Mouse (Mus musculus) megakaryocyte-erythroid progenitor cell, adult 5-6 weeks (primary cell): ENCODE data around the gene Foxa3. TPM values are rescaled to one million over a fixed set of nuclear protein-coding genes. Genes with fewer than 3 reads are reported as not detected.

Experiments used
- ATAC-seq: replicated peaks from 2 replicates; pipeline ENCODE4 v1.8.0; 2016; ENCODE audit warnings: mild to moderate bottlenecking, inconsistent platforms; ENCODE audit not compliant: severe bottlenecking, poor library complexity, low FRiP score, low TSS enrichment
- total RNA-seq, 2 experiments: library from RNA; stranded (forward) in 1 of 2; stranded (reverse) in 1 of 2; fragments of 200-1000, 215-1000 nt in 1 of 2; fragments of >200 nt in 1 of 2; fragmentation: Nextera tagmentation in 1 of 2; gene quantifications; 2 replicates each; pipeline ENCODE4 v1.2.3; 2014 to 2017

Gene Foxa3
- total RNA-seq, 2 experiments from 2014 or later, result not detected

DNA sequence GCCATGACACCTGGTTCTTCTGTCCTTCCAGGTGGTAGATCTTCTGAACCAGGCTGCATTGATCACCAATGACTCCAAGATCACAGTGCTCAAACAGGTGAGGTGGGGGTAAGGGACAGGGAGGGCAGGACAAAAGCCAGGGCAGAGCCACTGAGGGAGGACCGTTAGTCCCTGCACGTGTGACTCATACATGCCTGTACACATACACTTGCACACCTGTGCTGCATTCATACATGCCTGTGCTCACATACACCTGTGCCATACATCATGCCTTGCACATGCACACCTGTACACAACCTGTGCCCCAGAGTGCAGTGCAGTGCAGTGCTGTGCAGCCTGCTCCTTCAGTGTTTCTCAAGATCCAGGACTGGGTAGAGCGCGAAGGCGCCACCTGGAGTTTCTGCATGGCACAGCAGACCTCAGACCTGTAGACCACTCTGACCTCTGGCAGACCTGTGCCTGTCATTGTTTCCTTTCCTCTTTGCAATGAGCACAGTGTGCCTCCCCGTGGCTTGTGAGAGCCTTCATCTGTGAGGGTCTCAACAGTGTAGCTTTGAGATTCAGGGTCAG is 5.8 kb upstream of the Foxa3 start:
- ATAC-seq, result peak; percentile 82

DNA sequence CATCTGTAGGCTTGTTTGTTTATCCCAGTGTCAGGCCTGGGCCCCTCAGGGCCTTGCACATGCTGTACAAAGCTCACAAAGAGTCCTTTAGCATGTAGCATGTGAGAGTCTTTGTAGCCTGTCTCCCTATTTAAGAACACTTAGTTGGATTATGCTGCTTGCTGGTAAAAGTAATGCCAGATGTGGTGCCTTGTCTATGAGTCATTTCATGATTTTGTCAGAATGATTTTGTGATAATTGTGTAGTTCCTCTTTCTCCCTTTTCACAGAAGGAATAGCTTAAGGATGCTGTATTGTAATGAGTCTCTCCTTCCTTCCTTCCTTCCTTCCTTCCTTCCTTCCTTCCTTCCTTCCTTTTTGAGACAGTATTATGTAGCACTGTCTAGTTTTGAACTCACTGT is 4.7 kb upstream of the Foxa3 start:
- no peak for ATAC-seq

DNA sequence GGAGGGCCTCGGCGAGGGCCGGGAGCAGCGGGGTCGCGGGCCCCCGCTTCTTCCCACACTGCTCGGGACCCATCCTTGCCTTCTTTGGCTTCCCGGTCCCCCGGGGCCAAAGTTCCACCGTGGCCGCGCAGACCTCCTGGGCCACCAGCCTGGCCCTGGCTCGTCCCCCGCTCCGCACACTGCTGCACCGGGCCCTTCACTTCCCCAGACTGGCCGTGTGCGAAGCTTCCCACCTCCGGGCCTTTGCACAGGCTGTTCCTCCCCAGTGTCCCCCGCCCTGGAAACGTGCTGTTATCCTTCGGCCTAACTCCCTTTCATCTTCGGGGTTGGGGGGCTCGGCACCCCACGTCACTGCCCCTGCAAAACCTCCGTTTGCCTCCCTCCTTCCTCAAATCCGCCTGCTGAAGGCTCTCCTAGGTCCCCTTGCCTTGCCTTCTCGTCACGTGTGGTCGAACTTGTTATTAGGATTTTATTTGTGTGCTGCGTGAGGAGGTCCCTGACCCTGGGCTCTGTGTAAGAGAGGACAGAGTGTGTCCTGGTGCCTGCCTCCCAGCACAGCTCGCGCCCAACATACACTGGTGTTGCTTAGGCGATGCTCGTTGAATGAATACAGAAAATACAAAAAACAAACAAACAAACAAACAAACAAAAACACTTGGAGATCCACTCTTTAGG is 1.4 kb upstream of the Foxa3 start:
- peak; percentile 28 for ATAC-seq

DNA sequence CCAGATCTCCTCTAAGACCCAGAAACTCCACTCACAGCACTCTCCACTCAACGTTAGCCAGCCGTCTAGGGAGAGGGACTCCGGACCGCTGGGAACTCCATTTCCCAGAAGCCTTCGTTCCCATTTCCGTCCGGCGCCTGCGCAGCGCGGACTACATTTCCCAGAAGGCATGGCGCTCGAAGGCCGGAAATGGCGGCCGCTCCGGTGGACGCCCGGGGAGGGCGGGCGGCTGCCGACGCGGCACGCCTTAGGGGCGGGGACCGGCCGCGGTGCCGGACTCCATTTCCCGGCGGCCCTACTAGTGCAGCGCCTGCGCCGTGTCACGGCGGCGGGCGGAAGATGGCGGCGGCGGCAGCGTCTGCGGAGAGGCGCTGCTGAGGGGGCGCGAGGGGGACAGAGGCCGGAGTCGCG is 763 bp upstream of the Foxa3 start, which contains the start of gene Sympk:
Gene Sympk (plus strand): TSS at position 282 of the 411 bp plus-strand sequence.
- ATAC-seq, result peak; percentile 84

DNA sequence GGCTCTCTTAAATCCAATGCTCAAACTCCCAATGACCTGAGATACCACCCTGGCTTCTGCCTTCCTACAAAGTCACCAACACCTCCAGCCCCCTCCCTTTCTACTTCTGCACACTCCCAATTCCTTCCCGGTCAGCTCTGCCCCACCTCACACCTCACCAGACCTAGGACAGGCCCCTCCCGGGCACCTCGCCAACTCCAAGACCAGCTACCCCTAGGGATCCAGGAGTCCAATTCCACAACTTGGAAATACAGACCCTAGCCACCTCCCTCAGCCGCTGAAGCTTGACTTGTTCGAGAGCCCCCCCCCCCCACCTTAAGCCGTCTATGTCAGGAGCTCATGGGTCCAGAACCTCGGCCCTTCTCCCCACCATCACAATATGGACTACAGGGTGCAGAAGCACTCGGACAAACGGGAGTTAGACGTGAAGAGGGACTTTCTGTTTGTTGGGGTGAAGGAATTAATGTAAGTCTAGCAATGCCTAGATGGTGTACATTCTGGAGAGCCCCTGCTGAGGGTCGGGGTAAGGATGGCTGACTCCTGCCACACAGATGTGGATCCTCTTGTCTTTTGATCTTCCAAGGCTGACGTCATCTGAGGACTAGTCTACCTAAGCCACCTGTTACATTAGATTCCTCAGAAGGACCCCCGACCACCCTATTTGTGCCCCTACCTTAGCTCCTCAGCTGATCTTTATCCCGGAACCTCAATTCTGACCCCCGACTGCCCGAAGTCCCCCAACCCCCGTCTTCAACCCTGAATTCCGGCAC is 964 bp downstream of the Foxa3 start:
- ATAC-seq, result no peak

DNA sequence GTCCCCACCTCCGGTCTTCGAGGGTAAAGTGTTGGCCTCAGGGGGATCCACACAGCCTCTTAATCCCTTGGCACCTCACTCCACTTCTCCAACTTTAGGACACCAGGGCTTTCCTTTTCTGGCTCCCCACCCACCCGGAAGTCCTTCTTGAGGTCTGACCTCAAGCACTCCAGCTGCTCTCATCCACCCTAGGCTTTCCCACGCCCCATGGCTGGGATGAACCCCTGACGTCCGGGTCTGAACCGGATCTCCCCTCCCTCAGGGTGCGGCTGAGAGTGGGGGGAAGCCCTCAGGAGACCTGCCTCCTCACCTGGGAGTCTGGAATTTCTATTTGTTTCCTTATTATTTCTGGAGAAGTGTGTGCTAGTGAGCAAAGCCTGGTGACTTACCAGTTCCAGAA is 2.3 kb downstream of the Foxa3 start:
- ATAC-seq, result no peak

DNA sequence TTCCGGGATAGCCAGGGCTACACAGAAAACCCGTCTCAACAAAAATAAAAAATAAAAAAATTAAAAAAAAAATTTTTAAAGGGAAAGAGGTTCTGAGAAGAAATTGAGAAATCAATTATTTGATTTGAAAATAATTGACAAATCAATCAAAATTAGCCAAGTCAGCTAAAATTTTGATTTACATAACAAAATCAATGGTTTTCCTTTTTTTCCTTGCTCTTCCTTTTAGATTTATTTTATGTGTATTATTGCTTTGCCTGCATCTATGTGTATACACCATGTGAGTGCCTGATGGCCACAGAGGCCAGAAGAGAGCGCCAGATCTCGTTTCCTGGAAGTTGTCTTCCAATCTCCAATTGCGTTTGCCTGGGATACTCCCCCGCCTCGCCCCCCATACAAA is 5.4 kb downstream of the Foxa3 start:
- no peak for ATAC-seq

DNA sequence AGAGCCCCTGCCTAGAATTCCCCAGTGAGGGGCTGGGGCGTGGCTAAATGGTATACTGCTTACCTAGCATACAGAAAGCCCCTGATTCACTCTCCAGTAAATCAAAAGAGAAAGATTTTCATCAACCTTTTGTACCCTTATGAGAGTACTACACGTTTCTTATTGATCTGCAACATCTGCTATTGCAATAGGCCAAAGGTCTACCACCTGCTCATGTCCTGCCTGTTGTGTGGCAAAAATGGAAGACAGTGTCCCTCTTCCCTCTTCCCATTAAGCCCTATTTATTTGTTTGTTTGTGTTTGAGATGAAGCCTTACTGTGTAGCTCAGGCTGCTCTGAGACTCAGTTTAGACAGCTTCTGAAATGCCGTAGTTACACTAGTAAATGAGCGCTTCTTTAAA is 7.3 kb downstream of the Foxa3 start:
- no peak for ATAC-seq

DNA sequence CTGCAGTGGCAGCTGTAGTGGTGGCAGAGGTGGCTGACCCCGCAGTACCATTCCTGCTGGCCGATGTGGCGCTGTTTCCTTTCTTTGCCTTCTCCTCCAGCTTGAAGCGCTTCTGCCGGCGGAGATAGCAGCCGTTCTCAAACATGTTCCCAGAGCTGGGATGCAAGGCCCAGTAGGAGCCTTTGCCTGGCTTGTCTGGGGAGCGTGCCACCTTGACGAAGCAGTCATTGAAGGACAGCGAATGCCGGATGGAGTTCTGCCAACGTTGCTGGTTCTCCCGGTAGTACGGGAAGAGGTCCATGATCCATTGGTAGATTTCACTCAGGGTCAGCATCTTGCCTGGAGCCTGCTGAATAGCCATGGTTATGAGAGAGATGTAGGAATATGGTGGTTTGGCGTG is 8.9 kb downstream of the Foxa3 start:
- ATAC-seq, result no peak

DNA sequence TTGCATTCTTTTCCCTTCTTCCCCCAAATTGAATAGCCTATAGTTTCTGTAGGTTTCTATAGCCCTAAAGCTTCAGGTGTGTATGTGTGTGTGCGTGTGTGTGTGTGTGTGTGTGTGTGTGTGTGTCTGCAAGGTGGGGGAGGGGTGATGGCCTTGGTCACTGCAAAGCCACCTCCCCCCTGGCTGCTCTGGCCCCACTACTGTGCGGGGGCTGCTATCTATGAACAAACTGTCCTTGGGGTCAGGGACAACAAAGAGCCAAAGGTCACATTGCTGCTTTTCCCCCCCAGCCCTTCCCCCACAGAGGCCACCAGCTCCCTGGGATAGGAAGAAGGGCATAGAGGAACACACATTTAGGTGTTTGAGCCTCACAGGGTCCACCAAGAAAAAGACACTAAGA is 10.5 kb downstream of the Foxa3 start:
- ATAC-seq, result no peak

DNA sequence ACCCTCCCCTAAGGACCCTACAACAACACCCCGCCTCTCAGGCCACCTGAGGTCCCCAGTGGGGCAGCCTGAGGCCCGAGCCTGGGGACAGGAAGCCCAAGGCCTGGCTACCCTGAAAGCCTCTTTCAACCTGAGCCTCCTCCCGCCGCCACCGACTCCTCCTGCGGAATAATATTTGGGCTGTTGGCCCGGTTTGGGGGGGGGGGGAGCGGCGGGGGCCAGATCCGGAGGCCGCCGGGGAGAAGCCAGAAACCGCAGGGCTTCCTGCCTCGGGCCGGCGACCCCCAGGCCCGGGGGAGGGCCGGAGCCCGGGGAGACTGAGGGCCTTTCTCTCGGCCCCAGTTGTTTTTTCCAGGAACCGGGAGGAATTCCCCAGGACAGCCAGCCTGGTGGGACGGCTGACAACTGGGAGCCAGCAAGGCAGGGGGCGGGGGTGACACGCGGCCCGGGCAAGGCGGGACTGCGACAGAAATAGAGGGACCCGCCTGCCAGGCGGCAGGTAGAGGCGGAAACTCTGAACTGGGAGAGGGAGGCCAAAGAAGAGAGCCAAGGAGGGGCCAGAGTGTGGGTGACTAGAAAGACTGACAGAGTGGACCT is 11.2 kb downstream of the Foxa3 start:
- 0 out of 2 replicates have a peak, but pooled peaks have one; percentile 31 for ATAC-seq

DNA sequence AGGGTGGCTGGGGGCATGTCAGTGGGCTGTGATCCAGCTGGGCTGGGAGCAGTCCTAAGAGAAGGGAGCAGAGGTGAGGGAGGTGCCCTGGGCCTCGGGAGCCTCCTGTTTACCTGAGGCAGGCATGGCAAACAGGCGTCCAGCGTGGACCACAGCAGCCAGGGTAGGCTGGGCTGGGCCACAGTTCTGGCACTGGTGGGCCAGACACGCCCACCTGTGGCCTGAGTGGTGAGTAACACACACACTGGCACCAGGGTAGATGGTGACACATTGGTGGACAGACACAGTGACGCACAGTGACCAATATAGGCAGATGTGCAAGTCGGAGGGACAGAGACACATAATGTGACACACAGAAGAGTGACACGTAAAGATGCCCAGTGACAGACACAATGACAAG is 12.8 kb downstream of the Foxa3 start:
- ATAC-seq, result 0 out of 2 replicates have a peak, but pooled peaks have one; percentile 11

DNA sequence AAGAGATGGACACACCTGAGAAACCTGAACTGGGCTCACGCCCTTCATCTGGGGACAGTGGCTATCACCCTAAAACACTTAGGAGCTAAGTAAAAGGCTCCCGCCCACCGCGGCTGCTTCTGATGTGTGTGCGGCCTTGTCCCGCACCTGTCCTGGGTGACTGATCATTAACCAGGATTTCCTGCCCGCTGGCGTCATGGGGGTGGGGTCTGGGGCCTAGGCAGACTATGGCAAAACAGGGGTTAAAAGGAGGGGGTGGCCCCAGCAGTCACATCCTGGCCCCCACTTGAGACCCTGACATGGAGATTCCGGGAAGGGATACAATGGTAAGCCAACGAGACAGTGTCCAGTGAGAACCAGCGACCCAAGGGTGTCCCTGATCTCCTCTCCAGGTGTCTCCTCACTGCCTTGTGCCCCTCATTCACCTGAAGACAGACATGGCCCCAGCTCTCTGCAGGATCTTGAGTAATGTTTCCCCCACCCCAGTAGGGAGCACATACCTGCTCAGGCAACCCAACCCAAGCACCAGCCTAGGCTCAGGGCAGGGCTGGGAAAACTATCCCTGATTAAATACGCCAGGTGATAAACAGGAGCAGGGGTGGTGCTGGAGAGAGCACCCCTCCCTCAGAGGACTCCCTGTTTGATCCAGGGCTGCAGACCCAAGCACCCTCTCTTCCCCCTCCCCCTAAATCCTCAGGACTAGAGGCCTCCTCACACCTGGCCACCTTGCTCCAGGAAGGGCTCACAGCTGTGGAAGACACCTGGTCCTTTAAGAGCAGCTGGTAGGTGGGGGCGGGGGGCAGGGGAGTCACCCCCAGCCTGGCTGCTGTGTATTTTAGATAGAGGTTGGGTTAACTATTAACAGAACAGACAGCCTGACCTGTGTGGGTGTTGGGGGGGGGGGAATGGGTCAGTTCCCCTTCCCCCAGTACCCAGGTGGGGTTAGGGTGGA is 16.0 kb downstream of the Foxa3 start:
- ATAC-seq, result no peak

DNA sequence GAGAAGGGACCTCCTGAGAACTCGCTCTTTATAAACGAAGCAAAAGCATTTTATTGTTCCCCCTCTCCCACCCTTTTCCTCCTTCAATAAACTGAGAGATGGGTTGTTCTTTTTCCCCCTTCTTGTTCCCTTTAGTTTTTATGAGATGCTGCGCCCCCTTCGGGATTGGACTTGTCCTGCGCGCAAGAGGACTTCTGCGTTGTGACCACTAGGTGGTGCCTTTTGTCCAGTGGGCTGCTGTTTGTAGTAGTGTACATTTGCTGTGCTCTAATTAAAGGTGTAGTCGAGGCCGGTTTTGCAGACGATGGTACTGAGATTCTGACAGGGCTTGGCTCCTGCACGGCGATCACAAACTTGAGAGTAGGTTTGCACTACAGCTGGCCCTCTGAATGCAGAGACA is 16.9 kb downstream of the Foxa3 start:
- peak; percentile 45 for ATAC-seq

DNA sequence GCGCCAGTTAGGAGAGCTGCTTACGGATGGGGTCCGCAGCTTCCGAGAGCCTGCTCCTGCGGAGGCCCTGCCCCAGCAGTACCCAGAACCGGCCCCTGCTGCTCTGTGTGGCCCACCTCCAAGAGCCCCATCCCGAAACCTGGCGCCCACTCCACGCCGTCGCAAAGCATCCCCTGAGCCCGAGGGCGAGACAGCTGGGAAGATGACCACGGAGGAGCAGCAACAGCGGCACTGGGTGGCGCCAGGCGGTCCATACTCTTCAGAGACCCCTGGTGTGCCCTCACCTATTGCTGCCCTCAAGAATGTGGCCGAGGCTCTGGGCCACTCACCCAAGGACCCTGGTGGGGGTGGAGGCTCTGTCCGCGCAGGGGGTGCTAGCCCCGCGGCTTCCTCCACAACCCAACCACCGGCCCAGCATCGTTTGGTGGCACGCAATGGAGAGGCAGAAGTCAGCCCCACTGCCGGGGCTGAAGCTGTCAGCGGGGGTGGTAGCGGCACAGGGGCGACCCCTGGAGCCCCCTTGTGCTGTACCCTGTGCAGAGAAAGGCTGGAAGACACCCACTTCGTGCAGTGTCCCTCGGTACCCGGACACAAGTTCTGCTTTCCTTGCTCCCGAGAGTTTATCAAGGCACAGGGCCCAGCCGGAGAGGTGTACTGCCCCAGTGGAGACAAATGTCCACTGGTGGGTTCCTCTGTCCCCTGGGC is 17.8 kb downstream of the Foxa3 start:
- ATAC-seq, result no peak

DNA sequence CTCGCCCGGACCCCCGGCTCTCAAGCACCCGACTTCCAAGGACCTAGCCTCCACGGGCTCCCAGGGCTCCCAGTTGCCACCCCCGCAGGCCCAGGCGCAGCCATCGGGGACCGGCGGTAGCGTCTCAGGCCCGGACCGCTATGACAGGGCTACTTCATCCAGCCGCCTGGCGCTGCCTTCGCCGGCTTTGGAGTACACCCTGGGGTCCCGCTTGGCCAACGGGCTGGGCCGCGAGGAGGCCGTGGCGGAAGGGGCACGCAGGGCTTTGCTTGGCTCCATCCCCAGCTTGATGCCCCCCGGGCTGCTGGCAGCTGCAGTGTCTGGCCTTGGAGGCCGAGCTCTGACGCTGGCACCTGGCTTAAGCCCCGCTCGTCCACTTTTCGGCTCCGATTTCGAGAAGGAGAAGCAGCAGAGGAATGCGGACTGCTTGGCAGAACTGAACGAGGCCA is 18.7 kb downstream of the Foxa3 start:
- ATAC-seq, result no peak

DNA sequence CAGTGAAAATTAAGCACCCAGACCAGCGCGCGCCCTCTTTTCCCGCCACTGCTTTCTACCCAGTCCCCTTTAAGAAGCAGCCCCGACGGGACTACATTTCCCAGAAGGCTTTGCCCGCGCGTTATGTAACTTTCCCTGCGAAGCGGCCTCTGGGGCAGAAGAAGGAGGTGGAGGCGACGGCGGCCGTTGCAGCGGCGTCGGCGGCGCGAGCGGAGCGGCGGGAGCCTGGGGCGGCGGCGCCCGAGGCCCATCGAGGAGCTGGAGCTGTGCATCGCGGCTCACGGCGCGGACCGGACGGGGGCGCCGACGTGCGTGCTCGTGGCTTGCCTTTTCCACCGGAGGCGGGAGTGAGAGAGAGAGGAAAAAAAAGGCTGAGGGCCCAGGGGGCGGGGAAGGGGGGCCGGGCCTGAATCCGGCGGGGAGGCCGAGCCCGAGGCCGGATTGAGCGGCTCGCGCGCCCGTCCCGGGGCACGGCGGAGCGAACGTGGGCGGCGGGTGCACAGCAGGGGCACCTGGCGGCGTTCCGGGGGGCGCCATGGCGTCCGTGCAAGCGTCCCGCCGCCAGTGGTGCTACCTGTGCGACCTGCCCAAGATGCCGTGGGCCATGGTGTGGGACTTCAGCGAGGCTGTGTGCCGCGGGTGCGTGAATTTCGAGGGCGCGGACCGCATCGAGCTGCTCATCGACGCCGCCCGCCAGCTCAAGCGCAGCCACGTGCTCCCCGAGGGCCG is 19.3 kb downstream of the Foxa3 start, which contains the start of gene Irf2bp1:
Gene Irf2bp1 (plus strand): TSS at position 143 of the 729 bp plus-strand sequence.
- peak; percentile 53 for ATAC-seq
